Mouse (Mus musculus) CD4-positive, CD25-positive, alpha-beta regulatory T cell, adult 4 months (primary cell): ENCODE measurements around the gene Tmem246. TPM values are rescaled to one million over a fixed set of nuclear protein-coding genes. Genes with fewer than 3 reads are reported as not detected.

Experiments
- ATAC-seq: one replicate; pipeline ENCODE4 v1.8.0; 2017
- polyA plus RNA-seq, 2 experiments: library from polyadenylated mRNA; unstranded; fragments of 100-300 nt; shearing (Covaris generic); gene quantifications; one replicate each; pipeline ENCODE4 v1.2.1; 2017

Tmem246 gene
- polyA plus RNA-seq, 2 experiments from 2014 or later: not detected

- ATAC-seq: no peak
These were observed 25.5 kb downstream of the Tmem246 start for GRCm38 (mm10) chr4:49572194-49572593.

DNA sequence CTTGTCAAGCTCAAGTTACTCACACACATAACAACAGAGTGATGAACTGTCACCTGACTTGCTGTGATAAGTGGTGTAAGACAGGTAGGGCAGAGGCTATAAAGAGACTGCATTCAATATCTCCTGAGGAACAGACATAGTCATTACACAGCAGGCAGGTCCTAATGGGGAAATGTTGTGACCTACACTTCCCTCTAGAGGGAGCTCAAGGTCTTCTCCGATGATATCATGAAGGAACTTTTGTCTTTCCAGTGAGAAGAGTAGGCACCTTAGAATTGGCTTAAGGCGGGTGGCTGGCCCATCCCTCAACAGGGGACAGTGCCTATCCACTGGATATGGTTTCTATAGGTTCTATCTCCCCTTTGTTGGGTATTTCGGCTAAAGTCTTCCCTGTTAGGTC lies 30.1 kb downstream of the Tmem246 start:
- peak; percentile 92 for ATAC-seq

DNA sequence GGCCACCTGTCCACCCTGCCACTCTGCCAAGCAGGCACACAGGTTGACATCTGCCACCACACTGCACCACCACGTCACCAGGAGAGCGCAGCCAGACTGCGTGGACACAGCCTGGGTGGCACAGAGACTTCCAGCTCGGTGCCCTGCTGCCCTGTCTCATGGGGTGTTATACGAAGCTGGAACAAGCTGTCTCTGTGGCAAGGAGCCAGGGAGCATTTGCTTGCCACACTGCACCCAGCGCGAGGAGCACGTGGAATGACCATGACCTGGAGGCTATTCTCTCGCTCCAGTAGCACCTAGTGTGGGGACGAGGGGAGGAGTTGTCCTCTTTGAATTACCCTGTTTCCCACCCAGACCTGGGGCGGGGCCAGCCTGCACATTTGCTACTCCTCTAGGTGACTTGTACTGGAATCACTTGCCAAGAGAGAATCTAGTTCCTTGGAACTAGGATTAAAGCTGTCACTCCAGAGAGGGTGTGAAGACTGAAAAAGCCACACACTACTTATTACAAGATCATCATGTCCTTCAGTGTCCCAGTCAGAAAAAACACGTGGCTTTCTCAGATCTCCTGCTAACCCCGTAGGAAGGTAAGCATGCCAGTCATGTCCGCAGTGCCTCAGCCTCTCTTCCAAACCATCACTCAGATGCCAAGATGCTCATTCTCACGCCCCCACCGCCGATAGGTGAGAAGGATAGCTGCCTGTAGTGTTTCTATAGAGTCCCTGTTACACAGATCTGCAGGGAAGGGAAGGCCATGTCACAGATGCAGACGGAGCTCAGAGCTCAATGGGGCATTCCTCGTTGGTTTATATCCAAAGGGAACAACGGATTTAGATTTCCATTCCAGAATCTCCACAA lies 37.5 kb downstream of the Tmem246 start:
- no peak for ATAC-seq

- ATAC-seq: no peak
These were observed 39.5 kb downstream of the Tmem246 start for GRCm38 (mm10) chr4:49558181-49558580.

DNA sequence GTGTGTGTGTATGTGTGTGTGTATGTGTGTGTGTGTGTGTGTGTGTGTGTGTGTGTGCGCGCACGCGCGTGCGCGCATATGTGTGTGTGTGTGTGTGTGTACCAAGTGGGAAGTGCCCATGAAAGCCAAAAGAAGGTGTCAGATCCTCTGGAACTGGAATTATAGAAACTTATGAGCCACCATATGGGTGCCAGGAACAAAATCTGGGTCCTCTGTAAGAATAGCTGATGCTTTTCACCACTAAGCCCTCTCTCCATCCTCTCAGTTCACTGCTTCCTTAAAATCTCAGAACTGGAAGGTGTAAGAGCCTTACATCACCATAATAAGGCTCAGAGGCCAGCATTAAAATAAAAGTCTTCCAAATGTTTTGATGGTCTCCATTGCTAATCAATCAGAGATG lies 40.3 kb downstream of the Tmem246 start:
- no peak for ATAC-seq

DNA sequence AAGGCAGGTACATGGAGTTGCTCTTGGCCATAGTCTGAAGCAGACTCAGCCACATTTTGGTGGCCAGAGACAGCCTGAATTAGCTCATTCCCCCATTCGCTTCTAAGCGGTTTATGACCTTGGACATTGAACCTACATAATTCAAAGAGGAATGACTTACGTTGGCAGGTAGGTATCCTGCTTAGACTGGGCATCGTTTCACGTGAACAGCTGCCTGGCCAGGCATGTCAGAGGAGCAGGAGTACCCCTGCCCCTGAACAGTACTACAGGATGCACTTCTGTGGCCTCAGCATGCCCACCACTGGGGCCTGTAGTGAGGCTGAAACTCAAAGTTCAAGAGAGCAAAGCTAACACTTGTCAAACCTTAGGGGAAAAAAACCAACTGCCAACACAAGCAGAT lies 44.3 kb downstream of the Tmem246 start:
- ATAC-seq: no peak

GRCm38 (mm10) chr4:49549383-49549782 lies 48.3 kb downstream of the Tmem246 start, which contains the start of gene Aldob:
Aldob (minus strand) TSS chr4:49549546.
- ATAC-seq: no peak

DNA sequence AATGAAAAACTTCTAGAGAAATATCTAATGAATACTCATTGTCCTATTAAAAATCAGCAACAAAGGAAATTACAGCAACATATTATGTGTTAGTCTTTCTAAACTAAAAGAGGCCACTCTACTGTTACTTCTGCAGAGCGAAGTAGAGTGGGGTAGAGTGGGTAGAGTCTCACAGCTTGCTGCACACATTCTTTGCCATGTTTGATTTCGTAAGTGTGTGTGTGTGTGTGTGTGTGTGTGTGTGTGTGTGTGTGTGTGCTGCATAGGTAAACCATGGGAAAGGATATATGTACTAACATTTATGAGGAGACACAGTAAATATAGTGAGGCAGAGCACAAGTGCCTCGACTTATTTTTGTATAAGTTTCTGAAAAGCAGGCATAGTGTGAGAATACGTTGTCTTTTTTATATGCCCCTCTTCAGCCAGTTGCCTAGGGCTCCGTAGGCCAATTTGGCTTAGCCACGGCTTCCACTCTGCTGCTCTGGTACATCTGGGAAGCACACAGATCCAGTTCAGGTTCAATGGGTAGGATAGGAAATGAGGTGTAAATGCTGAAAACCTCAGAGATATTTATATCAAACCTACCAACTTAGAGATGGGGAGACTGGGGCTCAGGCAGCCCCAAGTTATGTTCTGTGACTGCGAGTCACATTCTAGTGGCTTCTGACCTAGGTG lies 50.0 kb downstream of the Tmem246 start:
- no peak for ATAC-seq

- no peak for ATAC-seq
These were observed 50.7 kb downstream of the Tmem246 start for GRCm38 (mm10) chr4:49546873-49547543.

- ATAC-seq: no peak
These were observed 51.6 kb downstream of the Tmem246 start for GRCm38 (mm10) chr4:49546026-49546425.

DNA sequence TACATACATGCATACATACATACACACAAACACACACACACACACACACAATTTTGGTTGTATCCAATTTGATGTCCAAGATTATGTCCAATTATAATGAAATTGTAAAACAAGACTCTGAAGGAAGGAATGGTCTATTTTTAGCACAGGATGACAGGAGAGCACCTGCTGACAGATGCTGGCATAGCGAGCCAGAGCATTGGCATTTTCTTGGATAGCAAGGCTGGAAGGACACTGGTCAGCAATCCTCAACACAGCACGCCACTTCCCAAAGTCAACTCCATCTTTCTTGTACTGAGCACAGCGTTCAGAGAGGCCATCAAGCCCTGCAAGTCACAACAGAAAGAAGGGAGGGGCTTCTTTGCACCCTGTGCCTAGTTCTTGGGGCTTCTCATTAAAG lies 56.7 kb downstream of the Tmem246 start:
- no peak for ATAC-seq

DNA sequence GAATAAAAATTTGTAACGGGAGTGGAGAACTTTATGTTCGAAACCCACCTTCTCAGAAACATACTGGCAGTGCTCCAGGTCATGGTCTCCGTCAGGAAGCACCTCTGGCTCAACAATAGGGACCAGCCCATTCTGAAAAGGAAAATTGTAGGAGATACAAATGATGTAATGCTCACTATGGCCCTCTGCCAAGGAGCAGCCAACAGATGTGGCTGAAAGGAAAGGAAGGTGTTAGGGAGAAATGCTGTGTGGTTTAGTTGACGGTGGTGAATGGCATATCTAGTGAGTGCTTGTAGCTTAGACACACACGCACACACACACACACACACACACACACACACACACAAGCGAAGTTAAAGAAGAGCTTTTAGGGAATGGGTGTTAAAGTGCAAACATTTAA lies 58.0 kb downstream of the Tmem246 start:
- no peak for ATAC-seq

GRCm38 (mm10) chr4:49536671-49537070 lies 61.0 kb downstream of the Tmem246 start:
- ATAC-seq: no peak

DNA sequence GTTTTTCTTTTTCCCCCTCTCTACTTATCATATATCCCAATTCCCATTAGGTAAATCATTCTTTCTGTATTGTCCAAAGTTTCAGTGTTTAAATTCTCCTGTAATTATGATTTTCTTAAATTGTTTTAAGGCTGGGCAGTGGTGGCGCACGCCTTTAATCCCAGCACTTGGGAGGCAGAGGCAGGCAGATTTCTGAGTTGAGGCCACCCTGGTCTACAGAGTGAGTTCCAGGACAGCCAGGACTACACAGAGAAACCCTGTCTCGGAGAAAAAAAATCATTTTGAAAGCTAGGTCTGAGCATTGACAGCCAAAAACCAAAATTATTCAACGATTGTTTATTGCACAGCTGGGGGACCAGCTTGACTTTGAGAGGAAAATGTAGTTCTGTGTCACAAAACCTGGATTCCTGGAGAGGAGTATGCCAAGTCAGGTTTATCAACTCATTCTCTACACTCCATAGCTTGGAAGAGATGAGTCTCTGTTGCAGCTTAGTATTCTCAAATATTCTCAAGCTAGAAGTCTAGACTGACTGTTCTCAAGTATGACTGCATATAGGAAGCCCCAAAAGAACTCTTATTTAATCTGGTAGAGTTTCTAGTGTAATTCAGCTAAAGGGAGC lies 61.9 kb downstream of the Tmem246 start:
- ATAC-seq: no peak

GRCm38 (mm10) chr4:49535036-49535435 lies 62.6 kb downstream of the Tmem246 start:
- no peak for ATAC-seq

Other genes with a start within 250 kb of the Tmem246 start
- not detected for gene Acnat2, start 189.7 kb downstream of the Tmem246 start, polyA plus RNA-seq
- not detected for gene Acnat1, start 124.0 kb downstream of the Tmem246 start, polyA plus RNA-seq
- gene Baat, start 91.3 kb downstream of the Tmem246 start, polyA plus RNA-seq: not detected
- gene Mrpl50, start 76.8 kb downstream of the Tmem246 start, polyA plus RNA-seq: 10 to 100 TPM; 33.8 to 39.9 TPM
- gene Zfp189, start 76.7 kb downstream of the Tmem246 start, polyA plus RNA-seq: 1 to 10 TPM; 3.3 to 4.0 TPM
- not detected for gene Aldob, start 48.3 kb downstream of the Tmem246 start, polyA plus RNA-seq
- gene Rnf20, start 34.1 kb upstream of the Tmem246 start, polyA plus RNA-seq: 10 to 100 TPM; 52.4 to 62.4 TPM
- gene Ppp3r2, start 84.1 kb upstream of the Tmem246 start, polyA plus RNA-seq: not detected
- under 1 TPM in 1 of 2 experiments, not detected in 1; 0.05 TPM for gene Grin3a, start 247.9 kb upstream of the Tmem246 start, polyA plus RNA-seq